Mouse (Mus musculus): ENCODE data around the gene Cd47.

The Cd47 gene

GRCm38 (mm10) chr16:49909536-49909935, 109.2 kb downstream of the Cd47 start:
- DNase-seq (ENCODE audit: low spot score in 2 of 2): no peak

- DNase-seq (ENCODE audit: low spot score in 2 of 2): no peak
Measured at GRCm38 (mm10) chr16:49914094-49914493, 113.8 kb downstream of the Cd47 start.

- DNase-seq (ENCODE audit: low spot score in 2 of 2): no peak
Measured at GRCm38 (mm10) chr16:49915532-49916476, 115.5 kb downstream of the Cd47 start.

- DNase-seq (ENCODE audit: low spot score in 2 of 2): no peak
Measured at GRCm38 (mm10) chr16:49920191-49920590, 119.9 kb downstream of the Cd47 start.

- DNase-seq (ENCODE audit: low spot score in 2 of 2): no peak
Measured at GRCm38 (mm10) chr16:49921677-49922076, 121.3 kb downstream of the Cd47 start.

- no peak for DNase-seq (ENCODE audit: low spot score in 2 of 2)
Measured at GRCm38 (mm10) chr16:49922098-49922497, 121.8 kb downstream of the Cd47 start.

- DNase-seq (ENCODE audit: low spot score in 2 of 2): no peak
Measured at GRCm38 (mm10) chr16:49923720-49924119, 123.4 kb downstream of the Cd47 start.

GRCm38 (mm10) chr16:49924941-49925340, 124.6 kb downstream of the Cd47 start:
- no peak for DNase-seq (ENCODE audit: low spot score in 2 of 2)

GRCm38 (mm10) chr16:49933274-49933673, 132.9 kb downstream of the Cd47 start:
- DNase-seq (ENCODE audit: low spot score in 2 of 2): no peak

GRCm38 (mm10) chr16:49936008-49936443, 135.7 kb downstream of the Cd47 start:
- no peak for DNase-seq (ENCODE audit: low spot score in 2 of 2)

- no peak for DNase-seq (ENCODE audit: low spot score in 2 of 2)
Measured at GRCm38 (mm10) chr16:49936793-49937192, 136.5 kb downstream of the Cd47 start.

- DNase-seq (ENCODE audit: low spot score in 2 of 2): no peak
Measured at GRCm38 (mm10) chr16:49937218-49938165, 137.2 kb downstream of the Cd47 start.

- DNase-seq (ENCODE audit: low spot score in 2 of 2): no peak
Measured at GRCm38 (mm10) chr16:49938483-49939301, 138.4 kb downstream of the Cd47 start.

- DNase-seq (ENCODE audit: low spot score in 2 of 2): no peak
Measured at GRCm38 (mm10) chr16:49939376-49939775, 139.0 kb downstream of the Cd47 start.

GRCm38 (mm10) chr16:49940473-49940872, 140.1 kb downstream of the Cd47 start:
- no peak for DNase-seq (ENCODE audit: low spot score in 2 of 2)

GRCm38 (mm10) chr16:49941031-49941430, 140.7 kb downstream of the Cd47 start:
- DNase-seq (ENCODE audit: low spot score in 2 of 2): no peak

GRCm38 (mm10) chr16:49943726-49944125, 143.4 kb downstream of the Cd47 start:
- DNase-seq (ENCODE audit: low spot score in 2 of 2): no peak

GRCm38 (mm10) chr16:49945084-49945483, 144.8 kb downstream of the Cd47 start:
- no peak for DNase-seq (ENCODE audit: low spot score in 2 of 2)

- DNase-seq (ENCODE audit: low spot score in 2 of 2): no peak
Measured at GRCm38 (mm10) chr16:49947049-49947448, 146.7 kb downstream of the Cd47 start.

- no peak for DNase-seq (ENCODE audit: low spot score in 2 of 2)
Measured at GRCm38 (mm10) chr16:49947610-49948009, 147.3 kb downstream of the Cd47 start.

GRCm38 (mm10) chr16:49948287-49948686, 148.0 kb downstream of the Cd47 start:
- no peak for DNase-seq (ENCODE audit: low spot score in 2 of 2)
